Mouse (Mus musculus): ENCODE data around the gene Myadm.
A peak's percentile ranks its signal among the peaks of the same experiment; 100 is the strongest.
"Not testable (repeated sequence)": the region's sequence is repeated elsewhere in the genome, so short reads cannot be mapped to it uniquely, and the experiment has no call there.

Myadm gene

DNA sequence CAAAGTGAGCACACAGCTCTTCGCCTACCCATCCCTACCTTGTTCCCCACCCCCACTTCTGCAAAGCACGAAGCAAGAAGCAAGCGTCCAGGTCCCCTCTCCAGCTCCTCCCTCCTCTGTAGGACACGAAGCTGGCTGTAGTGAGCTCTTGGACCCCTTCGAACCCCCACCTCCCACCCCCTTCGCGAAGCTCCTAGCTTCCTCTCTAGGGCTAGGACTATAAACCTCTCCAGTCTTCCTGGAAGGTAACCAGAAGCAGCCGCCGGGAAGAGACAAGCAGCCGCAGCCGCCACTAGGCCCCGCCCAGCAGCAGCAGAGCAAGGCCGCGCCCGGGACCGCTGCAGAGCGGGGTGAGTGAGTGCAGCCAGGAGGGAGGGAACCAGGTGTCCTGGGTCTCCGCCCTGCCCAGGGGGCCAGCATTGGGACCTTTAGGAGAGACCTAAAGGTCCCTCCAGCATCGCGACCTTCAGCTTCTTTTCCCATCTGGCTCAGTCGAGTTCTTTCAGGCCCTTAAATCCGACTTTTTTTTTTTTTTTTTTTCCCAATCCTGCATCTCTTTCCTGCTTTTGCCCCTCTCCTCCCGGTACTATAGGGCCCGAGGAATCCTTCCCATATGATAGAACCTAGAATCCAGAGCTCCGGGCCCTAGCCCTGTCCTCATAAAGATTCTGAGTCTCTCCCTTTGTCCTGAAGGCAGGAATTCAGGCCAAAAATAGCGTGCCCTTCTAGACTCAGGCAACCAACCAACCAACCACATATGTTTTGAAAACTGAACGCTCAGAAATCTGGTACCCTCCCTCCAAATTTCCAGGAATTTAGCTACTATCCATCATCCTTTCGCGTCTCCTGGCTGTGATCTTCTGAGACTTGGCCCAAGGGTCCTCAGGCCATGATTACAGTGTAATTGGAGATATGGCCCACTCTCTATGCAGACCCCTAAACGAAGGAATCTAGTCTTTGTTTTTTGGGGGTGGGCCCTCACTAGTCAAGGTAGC lies at the start of gene Myadm, which contains the start of gene Prkcg:
Myadm (plus strand) TSS at position 105 of the 995 bp plus-strand sequence.
Prkcg (plus strand) TSS at position 204 of the 995 bp plus-strand sequence.
- DNase-seq (ENCODE audit: inconsistent ontology term): peak; percentile 77

DNA sequence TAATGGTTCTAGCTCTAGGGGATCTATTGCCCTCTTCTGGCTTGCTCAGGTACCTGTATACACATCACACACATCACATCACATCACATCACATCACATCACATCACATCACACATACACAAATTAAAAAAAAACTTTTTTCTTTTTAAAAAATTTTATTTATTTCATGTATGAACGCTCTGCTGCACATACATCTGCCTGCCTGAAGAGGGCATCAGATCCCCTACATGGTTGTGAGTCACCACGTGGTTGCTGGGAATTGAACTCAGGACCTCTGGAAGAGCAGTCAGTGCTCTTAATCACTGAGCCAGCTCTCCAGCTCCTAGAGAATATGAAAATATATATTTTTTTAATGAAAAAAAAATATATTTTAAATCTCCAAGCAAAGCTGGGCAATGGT lies 49.7 kb upstream of the Myadm start:
- DNase-seq (ENCODE audit: inconsistent ontology term): no peak

DNA sequence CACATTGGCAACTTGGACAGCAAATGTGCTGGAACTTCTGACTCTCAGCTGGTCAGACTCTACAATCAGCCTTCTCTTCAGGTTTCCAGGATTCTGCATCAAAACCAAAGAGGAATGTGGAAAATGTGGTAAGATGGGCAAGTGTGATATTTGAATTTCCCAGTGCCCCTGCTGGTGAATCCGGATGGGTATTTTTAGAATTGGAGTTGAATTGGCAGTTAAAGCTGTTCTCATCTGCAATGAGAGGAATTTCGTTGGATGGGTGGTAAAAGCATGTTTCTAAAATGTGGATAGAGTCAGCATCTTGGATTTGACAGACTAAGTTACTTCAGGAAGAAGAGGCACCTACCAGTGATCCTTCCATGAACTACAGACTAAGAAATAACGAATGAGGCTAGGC lies 28.2 kb upstream of the Myadm start:
- DNase-seq (ENCODE audit: inconsistent ontology term): peak; percentile 31

DNA sequence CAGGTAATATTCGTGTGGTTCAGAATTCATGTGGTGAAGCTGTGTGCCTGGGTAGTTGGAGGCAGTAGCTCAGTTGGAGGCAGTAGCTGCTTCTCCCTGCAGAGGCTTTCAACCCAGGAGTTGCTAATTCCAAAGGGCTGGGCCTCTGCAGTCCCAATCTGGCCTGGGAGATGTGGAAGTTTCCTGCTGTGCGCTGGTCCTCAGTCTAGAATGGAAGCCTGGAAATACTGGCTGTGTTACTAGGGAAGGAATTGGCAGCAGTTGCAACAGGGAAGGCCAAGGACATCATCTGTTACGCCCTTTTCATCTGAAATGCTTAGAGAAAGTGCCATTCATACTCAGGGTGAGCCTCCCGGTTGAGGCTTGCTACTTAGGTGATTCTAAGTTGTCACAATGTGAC lies 27.4 kb upstream of the Myadm start:
- DNase-seq (ENCODE audit: inconsistent ontology term): no peak

DNA sequence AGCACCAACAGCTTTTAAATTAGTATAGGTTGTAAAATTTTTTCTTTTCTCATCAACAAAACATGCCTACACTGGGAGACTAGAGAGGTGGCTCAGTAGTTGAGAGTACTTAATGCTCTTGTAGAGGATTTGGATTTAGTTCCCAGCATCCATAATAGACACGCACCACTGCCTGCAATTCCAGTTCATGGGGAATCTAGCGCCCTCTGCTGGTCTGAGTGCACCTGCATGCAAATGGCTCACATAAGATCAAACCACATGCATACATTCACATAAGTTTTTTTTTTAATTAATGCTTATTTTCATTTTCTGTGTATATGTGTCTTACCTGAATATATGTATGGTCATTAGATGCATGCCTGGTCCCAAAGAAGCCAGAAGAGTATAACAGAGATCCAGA lies 26.1 kb upstream of the Myadm start:
- DNase-seq (ENCODE audit: inconsistent ontology term): no peak

DNA sequence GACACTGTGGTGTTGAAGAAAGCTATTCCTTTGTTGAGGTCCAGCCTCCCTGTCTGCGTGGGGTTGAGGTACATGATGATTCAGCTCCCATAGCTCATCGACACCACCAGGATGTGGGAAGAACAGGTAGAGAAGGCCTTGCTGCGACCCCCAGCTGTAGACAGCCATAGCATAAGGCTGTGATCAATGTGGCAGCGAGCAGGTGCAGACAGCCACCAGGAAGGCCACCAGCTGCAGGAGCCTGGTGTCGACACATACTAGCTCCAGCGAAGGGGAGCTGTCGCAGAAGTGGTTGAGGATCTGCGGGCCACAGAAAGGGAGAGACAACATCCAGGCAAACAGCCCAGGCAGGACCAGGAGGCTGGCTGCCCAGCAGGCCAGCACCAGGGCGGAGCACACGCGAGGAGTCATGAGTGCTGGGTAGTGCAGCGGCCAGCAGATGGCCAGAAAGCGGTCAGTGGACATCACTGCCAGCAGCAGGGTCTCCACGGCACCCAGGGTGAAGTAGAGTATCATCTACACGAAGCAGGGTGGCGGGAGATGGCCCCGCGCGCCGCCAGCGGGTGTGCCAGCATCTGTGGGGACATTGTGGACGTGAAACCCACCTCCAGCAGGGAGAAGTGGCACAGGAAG lies 24.4 kb upstream of the Myadm start:
- no peak for DNase-seq (ENCODE audit: inconsistent ontology term)

DNA sequence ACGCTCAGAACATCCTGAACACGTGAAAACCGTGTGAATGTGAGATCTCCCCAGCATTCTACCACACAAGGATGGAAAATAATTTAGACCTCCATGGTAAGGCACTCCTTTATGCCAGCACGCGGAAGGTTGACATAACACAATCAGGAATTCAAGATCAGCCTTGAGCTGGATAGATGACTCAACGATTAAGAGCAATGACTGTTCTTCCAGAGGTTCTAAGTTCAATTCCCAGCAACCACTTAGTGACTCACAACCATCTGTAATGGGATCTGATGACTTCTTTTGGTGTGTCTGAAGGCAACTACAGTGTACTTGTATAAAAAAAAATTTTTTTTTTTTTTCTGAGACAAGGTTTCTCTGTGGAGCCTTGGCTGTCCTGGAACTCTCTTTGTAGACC lies 23.6 kb upstream of the Myadm start:
- no peak for DNase-seq (ENCODE audit: inconsistent ontology term)

DNA sequence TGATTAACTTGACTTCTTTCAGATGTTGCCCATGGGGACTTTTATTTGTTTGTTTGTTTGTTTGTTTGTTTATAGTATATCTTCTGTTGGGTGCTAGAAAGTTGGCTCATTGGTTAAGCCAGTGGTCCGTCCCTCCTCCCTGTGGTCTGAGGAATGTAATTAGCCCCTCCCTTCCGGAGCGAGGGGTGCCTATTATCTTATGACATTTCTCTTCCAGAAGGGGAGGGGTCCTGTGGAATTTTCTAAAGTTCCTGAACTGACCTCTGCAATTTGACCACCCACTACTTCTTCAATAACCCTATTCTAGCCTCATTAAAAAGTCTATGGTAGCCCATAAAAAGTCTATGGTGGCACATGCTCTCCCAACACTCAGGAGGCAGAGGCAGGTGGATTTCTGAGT lies 21.6 kb upstream of the Myadm start:
- DNase-seq (ENCODE audit: inconsistent ontology term): no peak

DNA sequence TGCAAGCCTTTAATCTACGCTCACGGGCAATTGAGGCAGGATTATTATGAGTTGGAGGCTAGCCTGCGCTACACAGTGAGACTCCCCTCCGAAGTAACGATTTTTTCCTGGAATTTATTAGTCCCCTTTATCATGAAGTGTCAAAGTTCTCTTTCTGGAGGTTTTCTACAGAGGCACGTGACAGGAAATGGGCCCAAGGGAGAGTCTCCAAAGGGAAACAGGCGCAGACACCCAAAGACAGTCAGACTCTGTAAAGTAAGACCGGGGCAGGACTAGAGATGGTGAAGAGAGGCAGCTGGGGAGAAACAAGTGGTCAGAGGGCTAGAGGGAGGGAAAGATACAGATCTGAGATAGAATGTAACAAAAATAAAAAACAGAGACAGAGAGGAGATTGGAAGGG lies 21.0 kb upstream of the Myadm start:
- DNase-seq (ENCODE audit: inconsistent ontology term): no peak

DNA sequence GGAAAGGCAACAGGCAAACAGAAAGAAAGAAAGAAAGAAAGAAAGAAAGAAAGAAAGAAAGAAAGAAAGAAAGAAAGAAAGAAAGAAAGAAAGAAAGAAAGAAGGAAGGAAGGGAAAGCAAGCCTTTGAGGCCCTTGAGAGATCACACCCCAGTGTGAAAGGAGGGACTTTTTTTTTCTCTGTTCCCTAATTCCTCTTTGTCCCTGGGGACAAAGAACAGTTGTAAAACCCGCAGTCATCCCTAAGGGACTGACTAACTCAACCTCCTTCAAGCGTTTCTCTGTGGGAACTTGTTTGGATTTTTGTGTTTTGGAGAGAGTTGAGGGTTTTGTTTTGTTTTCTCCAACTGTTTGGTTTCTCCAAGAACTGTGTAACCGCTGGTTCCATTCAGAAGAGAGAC lies 20.6 kb upstream of the Myadm start:
- no peak for DNase-seq (ENCODE audit: inconsistent ontology term)

DNA sequence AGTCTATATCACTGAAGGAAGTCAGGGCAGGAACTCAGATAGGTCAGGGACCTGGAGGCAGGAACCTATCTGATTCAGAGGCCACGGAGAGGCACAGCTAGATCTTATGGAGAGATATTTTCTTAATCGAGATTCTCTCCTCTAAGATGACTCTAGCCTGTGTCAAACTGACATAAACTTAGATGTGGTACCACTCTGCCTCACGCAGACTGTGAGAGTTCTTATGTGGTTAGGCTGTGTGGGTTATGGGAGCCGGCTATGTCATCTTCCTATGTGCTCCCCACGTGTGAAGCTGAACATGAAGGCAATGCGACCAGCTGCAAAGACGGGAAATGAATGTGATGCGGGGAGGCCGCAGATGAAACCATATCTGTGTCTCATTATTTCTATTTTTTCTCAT lies 16.7 kb upstream of the Myadm start:
- no peak for DNase-seq (ENCODE audit: inconsistent ontology term)

DNA sequence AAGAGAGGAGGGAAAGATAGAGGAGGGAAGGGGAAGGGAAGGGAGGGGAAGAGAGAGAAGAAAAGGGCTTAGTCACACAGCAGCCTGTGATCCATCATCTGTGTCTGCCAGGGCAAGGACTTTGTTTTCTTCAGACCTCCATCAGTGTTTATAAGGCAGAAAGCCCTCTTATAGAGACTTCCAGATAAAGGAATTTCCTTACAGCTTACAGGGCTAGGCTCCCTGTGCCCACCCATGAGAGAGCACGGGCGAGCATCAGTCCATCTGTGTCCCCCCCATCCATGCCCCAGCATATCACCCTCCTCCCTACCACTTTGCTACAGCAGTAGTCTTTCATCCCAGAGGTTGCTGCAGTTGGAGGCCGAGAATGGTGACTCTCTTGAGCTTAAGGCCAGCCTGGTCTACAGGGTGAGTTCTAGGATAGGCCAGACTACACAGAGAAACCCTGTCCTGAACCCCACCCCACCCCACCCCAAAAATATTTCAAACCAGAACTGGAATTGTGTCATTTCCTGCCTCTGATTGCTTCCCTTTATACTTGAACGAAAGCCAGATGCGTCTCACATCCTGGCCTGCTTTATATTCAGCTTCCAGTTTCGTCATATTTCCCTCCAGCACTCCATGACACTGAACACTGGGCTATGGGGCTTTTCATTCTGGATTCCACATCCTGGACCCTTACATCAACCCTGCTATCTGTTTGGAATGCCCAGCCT lies 13.3 kb upstream of the Myadm start:
- no peak for DNase-seq (ENCODE audit: inconsistent ontology term)

DNA sequence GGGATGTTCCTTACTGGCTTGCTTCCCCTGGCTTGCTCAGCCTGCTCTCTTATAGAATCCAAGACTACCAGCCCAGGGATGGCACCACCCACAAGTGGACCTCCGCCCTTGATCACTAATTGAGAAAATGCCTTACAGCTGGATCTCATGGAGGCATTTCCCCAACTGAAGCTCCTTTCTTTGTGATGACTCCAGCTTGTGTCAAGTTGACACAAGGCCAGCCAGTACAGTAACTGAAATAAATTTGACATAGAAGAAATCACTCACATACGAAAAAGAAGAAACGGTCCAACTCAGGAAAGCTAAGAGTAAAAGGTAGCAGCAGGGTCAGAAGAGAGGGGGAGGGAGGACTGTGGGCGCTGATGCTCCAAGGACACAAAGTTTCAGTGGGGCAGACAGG lies 12.1 kb upstream of the Myadm start:
- DNase-seq (ENCODE audit: inconsistent ontology term): not testable (repeated sequence)

DNA sequence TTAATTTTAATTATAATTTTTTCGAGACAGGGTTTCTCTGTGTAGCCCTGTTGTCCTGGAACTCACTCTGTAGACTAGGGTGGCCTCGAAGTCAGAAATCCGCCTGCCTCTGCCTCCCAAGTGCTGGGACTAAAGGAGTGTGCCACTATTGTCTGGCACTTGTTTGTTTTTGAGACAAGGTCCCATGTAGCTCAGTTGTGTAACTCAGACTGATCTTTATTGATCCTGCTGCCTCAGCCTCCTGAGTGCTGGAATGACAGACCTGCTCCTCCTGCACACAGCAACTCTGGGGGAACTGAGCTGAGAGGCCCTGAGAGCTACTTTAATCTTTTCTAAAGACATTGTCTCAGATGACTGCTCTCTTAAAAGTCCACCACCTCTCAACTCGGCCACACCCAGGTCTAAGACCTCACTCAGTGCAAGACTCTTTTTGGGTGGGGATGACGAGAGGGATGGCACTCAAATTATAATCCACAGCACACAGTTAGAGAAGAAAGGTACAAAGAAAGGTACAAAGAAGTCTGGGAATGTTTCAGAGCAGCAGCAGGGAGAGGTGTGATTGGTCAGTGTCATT lies 8.7 kb upstream of the Myadm start:
- no peak for DNase-seq (ENCODE audit: inconsistent ontology term)

DNA sequence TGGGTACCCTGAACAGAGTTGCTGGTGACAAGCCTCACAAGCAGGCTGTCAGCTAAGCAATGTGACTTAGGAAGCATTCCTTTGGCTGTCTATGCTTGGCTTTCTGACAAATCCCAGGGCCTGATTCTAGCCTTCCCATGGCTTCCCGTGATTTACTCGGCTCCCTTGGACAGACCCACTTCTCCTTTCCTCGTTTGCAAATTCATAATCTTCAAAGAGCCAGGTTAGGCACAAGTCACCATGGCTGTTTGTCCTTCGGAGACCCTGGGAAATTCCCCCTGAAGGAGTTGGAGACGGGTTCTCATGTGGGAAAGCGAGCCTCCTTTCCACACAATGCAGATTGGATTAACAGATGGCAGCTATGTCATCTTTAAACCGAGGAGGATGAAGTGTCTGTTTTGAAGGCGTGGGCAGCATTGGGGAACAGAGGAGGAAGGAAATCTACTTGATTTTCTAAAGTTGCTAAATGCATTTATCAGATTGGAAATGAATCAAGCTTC lies 8.2 kb upstream of the Myadm start:
- DNase-seq (ENCODE audit: inconsistent ontology term): no peak

DNA sequence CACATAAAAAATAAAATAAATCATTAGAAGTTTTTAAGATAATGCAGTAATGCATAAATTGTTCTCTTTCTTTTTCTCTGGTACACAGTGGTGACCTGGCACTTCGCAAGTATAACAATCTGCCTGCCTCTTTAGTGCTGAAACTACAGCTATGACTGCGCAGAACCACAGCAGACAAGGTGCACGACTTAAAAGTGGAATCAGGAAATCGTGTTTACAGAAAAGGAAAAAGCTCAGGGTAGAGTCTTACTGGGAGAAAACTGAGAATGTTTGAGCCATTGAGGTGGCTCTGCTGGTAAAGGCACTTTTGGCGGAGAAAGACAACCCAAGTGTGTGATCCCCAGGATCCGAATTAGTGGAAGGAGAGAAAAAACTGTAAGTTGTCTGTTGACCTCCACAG lies 7.1 kb upstream of the Myadm start:
- DNase-seq (ENCODE audit: inconsistent ontology term): no peak

DNA sequence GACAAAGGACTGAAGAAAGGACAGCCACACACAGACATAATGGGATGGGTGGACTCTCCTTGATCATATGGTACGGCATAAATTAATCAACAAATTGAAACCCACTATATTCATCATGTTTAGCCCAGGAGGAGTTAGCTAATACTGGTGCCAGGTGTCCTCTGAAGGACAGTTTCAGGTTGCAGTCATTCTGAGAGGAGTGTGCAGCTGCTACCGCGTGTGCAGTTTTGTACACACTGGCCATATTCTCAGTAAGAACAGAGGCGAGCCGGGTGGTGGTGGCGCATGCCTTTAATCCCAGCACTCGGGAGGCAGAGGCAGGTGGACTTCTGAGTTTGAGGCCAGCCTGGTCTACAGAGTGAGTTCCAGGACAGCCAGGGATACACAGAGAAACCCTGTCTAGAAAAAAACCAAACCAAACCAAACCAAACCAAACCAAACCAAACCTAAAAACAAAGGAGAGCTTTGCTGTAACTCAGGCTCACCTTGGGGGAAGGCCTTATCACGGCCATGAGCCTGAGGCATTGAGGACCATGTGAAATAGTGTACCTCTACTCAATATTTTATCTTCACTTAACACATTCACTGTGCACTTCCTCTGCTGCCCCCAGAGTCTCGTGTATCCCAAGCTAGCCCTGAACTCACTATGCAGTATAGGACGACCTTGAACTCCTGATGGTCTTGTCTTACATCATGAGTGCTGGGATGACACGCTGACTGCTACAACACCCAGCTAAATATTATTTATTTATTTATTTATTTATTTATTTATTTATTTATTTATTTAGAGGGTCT lies 5.6 kb upstream of the Myadm start:
- DNase-seq (ENCODE audit: inconsistent ontology term): no peak

DNA sequence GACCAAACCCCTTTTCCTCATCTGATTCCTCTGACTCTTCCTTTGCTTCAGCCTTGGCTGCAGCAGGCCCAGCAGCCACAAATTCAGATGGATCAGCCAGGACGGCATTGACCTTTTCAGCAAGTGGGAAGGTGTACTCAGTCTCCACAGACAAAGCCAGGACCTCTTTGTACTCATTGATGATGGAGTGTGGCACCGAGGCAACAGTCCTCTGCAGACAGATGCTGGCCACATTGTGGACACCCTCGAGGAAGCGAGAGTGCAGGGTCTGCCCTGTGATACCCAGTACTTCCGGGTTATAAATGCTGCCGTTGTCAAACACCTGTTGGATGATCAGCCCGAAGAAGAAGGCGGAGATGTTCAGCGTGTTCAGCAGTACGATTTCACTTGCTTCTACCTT lies 4.3 kb upstream of the Myadm start:
- DNase-seq (ENCODE audit: inconsistent ontology term): no peak

DNA sequence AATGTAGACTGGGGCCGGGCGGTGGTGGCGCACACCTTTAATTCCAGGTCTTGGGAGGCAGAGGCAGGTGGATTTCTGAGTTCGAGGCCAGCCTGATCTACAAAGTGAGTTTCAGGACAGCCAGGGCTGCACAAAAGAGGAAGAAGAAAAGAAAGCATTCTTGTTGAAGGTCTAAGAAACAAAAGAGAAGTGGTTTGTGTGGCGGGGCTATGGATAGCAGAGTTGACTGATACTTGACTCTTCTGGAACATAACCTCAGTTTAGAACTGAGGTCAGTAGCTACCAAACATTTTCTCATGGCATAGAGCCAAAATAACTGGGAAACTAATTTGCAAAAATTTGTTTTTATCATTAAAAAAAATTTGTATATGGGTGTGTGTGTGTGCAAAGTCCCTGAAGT lies 2.8 kb upstream of the Myadm start:
- no peak for DNase-seq (ENCODE audit: inconsistent ontology term)

DNA sequence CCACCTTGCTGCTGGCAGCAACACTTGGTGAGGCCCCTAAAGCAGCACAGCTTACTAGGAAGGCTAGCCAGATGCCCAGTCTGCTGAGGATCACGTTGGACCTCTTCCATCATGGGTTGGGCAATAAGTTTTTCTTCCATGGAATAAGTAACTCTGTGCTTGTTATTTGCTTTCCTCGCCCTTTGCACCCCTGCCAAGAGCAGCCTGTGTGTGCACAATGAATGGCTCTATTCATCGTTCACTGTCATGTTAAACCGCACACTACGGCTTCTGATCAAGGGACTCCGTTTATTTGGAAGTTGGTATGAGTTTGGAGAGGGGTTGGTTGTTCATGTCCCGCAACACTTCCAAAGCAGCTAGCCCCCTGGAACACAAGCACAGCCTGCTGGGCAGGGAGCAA lies 1.7 kb upstream of the Myadm start:
- DNase-seq (ENCODE audit: inconsistent ontology term): peak; percentile 80

All from Muller cell, postnatal 12 days (primary cell).